Mouse (Mus musculus): ENCODE measurements around the gene Tspan14.

Tspan14 gene

GRCm38 (mm10) chr14:40966392-40966861, at the start of gene Tspan14:
TSS of gene Tspan14 (minus strand) at chr14:40966807.
- CTCF ChIA-PET = interaction anchor here (0.7 to 1.2 kb wide), 3 partner anchors 16 to 19 kb away, joined by 3 read pairs; no protein-coding TSS in a partner anchor

GRCm38 (mm10) chr14:41014701-41015240, 48.2 kb upstream of the Tspan14 start:
- CTCF ChIA-PET = no interaction called here

- CTCF ChIA-PET = no interaction called here
Measured at GRCm38 (mm10) chr14:41013630-41014613, 47.3 kb upstream of the Tspan14 start, which contains the start of gene Fam213a. TSS of gene Fam213a (minus strand) at chr14:41013788.

- CTCF ChIA-PET = no interaction called here
Measured at GRCm38 (mm10) chr14:41013143-41013542, 46.5 kb upstream of the Tspan14 start.

- CTCF ChIA-PET = no interaction called here
Measured at GRCm38 (mm10) chr14:41011916-41012315, 45.3 kb upstream of the Tspan14 start.

- CTCF ChIA-PET = no interaction called here
Measured at GRCm38 (mm10) chr14:41008138-41008537, 41.5 kb upstream of the Tspan14 start.

GRCm38 (mm10) chr14:41007641-41008040, 41.0 kb upstream of the Tspan14 start:
- CTCF ChIA-PET = no interaction called here

- CTCF ChIA-PET = no interaction called here
Measured at GRCm38 (mm10) chr14:41006899-41007298, 40.3 kb upstream of the Tspan14 start.

GRCm38 (mm10) chr14:41006263-41006662, 39.7 kb upstream of the Tspan14 start:
- CTCF ChIA-PET = no interaction called here

GRCm38 (mm10) chr14:41005716-41006115, 39.1 kb upstream of the Tspan14 start:
- CTCF ChIA-PET = no interaction called here

- CTCF ChIA-PET = interaction anchor here (0.7 kb wide), 1 partner anchor 13 kb away, joined by 3 read pairs; no protein-coding TSS in a partner anchor
Measured at GRCm38 (mm10) chr14:41004201-41005141, 37.9 kb upstream of the Tspan14 start.

- CTCF ChIA-PET = no interaction called here
Measured at GRCm38 (mm10) chr14:41001576-41001975, 35.0 kb upstream of the Tspan14 start.

- CTCF ChIA-PET = no interaction called here
Measured at GRCm38 (mm10) chr14:41000801-41001200, 34.2 kb upstream of the Tspan14 start.

GRCm38 (mm10) chr14:40999904-41000645, 33.5 kb upstream of the Tspan14 start:
- CTCF ChIA-PET = no interaction called here

- CTCF ChIA-PET = no interaction called here
Measured at GRCm38 (mm10) chr14:40996171-40996570, 29.6 kb upstream of the Tspan14 start.

- CTCF ChIA-PET = no interaction called here
Measured at GRCm38 (mm10) chr14:40992464-40992863, 25.9 kb upstream of the Tspan14 start.

GRCm38 (mm10) chr14:40988780-40989179, 22.2 kb upstream of the Tspan14 start:
- CTCF ChIA-PET = no interaction called here

GRCm38 (mm10) chr14:40987184-40987583, 20.6 kb upstream of the Tspan14 start:
- CTCF ChIA-PET = no interaction called here

GRCm38 (mm10) chr14:40985635-40986034, 19.0 kb upstream of the Tspan14 start:
- CTCF ChIA-PET = no interaction called here

GRCm38 (mm10) chr14:40979723-40980122, 13.1 kb upstream of the Tspan14 start:
- CTCF ChIA-PET = no interaction called here

GRCm38 (mm10) chr14:40979002-40979401, 12.4 kb upstream of the Tspan14 start:
- CTCF ChIA-PET = interaction anchor here (0.6 to 3.6 kb wide), 2 partner anchors 55 to 61 kb away, joined by 3 to 10 read pairs; no protein-coding TSS in a partner anchor
